Mouse (Mus musculus) granulocyte monocyte progenitor cell, adult 5-6 weeks (primary cell): ENCODE measurements around the gene Slc25a40. TPM values are rescaled to one million over a fixed set of nuclear protein-coding genes. Genes with fewer than 3 reads are reported as not detected.

Source experiments
- ATAC-seq: replicated peaks from 2 replicates; pipeline ENCODE4 v1.8.0; 2016; ENCODE audit warnings: mild to moderate bottlenecking, moderate TSS enrichment, inconsistent platforms; ENCODE audit not compliant: poor library complexity, severe bottlenecking
- total RNA-seq, 2 experiments: library from RNA; stranded (forward) in 1 of 2; stranded (reverse) in 1 of 2; fragments of 200-712, 200-1000 nt in 1 of 2; fragments of >200 nt in 1 of 2; fragmentation: Nextera tagmentation in 1 of 2; gene quantifications; 2 replicates each; pipeline ENCODE4 v1.2.3; 2014 to 2017

Gene Slc25a40
- total RNA-seq, 2 experiments from 2014 or later, result 5.1 to 31.2 TPM

DNA sequence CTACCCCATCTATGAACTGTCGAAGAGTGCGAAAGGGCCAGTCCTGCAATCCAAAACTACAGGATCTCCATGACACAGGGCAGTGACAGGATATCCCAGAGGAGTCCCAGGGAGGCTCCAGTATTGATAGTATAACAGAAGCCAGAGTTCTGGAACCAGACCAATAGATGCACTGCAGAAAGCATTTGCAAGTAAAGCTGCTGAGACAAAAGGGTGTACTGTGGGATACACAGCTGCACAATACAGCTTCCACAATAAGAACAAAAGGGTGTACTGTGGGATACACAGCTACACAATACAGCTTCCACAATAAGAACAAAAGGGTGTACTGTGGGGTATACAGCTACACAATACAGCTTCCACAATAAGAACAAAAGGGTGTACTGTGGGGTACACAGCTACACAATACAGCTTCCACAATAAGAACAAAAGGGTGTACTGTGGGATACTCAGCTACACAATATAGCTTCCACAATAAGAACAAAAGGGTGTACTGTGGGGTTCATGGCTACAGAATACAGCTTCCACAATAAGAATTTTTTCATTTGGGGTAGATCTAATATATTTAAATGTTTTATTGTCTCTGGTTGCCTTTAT is 66.1 kb downstream of the Slc25a40 start:
- ATAC-seq, result no peak

DNA sequence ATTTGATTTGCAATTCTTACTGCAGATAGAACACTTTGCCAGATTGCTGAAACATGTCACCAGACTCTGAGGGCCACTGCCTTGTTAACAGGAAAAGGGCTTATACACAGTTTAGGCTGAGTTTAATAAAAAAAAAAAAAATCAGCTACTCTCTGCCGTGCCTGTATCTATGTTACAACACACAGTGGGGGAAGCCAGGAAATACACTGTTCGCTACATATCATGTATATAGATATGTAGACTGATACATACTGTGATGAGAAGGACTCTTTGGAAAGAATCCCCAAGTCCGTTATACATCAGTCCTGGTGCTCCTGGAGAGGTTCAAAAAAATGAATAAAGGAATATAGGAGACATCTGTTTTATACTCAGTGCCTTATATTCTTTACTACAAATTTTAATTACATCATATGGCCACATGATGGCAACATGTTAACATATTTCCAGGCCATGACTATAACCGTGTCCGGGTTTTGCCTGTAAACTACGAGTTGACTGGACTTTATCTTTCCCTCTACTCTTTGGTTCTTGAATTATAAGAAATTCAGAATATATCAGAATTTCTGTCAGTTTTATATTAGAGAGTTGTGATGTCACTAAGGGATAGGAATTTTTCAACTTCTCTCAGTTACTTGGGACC is 66.9 kb downstream of the Slc25a40 start:
- ATAC-seq, result peak; percentile 84

DNA sequence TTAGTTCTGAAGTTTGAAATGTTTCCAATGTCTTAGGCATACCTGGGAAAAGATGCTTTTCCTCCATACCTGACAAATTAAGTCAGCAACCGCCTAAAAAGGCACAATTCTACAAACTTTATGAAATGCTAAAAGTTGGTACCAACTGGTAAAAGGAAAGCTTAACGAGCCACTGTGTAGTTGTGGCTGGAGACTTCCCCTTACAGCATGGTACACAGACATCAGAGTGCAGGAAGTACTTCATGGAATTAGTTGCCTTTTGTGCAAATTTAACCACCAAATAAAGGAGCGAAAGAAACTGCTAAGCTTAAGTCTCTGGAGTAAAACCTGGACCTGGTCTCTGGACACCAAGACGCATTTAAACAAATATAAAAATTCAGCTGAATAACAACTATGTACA is 69.1 kb downstream of the Slc25a40 start:
- ATAC-seq, result no peak

Other genes starting within 250 kb of the Slc25a40 start
- gene Adam22, start 54.7 kb upstream of the Slc25a40 start, total RNA-seq (2014; fragmentation: Nextera tagmentation), result 0.49 and 2.3 TPM in 2 replicates
- gene Adam22, start 54.7 kb upstream of the Slc25a40 start, total RNA-seq (2017), result 1.2 and 1.5 TPM in 2 replicates
- 36.1 and 51.2 TPM in 2 replicates for gene Dbf4, start 134 bp upstream of the Slc25a40 start, total RNA-seq (2014; fragmentation: Nextera tagmentation)
- gene Dbf4, start 134 bp upstream of the Slc25a40 start, total RNA-seq (2017), result 78.3 and 91.5 TPM in 2 replicates
- gene Rundc3b, start 200.1 kb downstream of the Slc25a40 start, total RNA-seq (2014; fragmentation: Nextera tagmentation), result 0.19 and 0.26 TPM in 2 replicates
- 0.98 and 1.2 TPM in 2 replicates for gene Rundc3b, start 200.1 kb downstream of the Slc25a40 start, total RNA-seq (2017)
- gene Abcb1a, start 237.2 kb downstream of the Slc25a40 start, total RNA-seq (2014; fragmentation: Nextera tagmentation), result not detected in 2 replicates
- 0.04 and 0.10 TPM in 2 replicates for gene Abcb1a, start 237.2 kb downstream of the Slc25a40 start, total RNA-seq (2017)